Mouse (Mus musculus) intestine, postnatal 0 days (tissue): ENCODE measurements around the gene P2rx1. TPM values are rescaled to one million over a fixed set of nuclear protein-coding genes. Genes with fewer than 3 reads are reported as not detected.

ENCODE experiments used
- ATAC-seq: fragments of 200-750 bp; cut with Nextera tagmentation; 2 replicates; pipeline ENCODE4 v1.8.0; 2017; ENCODE audit warnings: mild to moderate bottlenecking, moderate TSS enrichment, moderate library complexity
- H3K27ac ChIP-seq: fragments of 300-500 bp; sonication (generic); 2 replicates; pipeline ENCODE4 v1.5.1; 2014; ENCODE audit warnings: mild to moderate bottlenecking, low read depth, low read length, moderate library complexity
- H3K27me3 ChIP-seq: fragments of 300-500 bp; sonication (generic); replicated peaks from 2 replicates; pipeline ENCODE4 v1.6.1; 2014; ENCODE audit warnings: low read length, mixed read lengths; ENCODE audit not compliant: control insufficient read depth, insufficient read depth
- H3K36me3 ChIP-seq: fragments of 300-500 bp; sonication (generic); 2 replicates; pipeline ENCODE4 v1.6.1; 2014; ENCODE audit warnings: mild to moderate bottlenecking, moderate library complexity; ENCODE audit not compliant: control insufficient read depth, insufficient read depth
- H3K4me1 ChIP-seq: fragments of 300-500 bp; sonication (generic); replicated peaks from 2 replicates; pipeline ENCODE4 v1.6.1; 2014; ENCODE audit warnings: antibody characterized with exemption, low read length, mixed read lengths; ENCODE audit not compliant: control insufficient read depth, insufficient read depth
- H3K4me2 ChIP-seq: fragments of 300-500 bp; sonication (generic); replicated peaks from 2 replicates; pipeline ENCODE4 v1.6.1; 2014; ENCODE audit warnings: low read depth, mild to moderate bottlenecking, moderate library complexity
- H3K4me3 ChIP-seq: fragments of 300-500 bp; sonication (generic); 2 replicates; pipeline ENCODE4 v1.5.1; 2014; ENCODE audit warnings: low read depth, low read length
- H3K9ac ChIP-seq: fragments of 300-500 bp; sonication (generic); 2 replicates; pipeline ENCODE4 v1.6.1; 2014; ENCODE audit warnings: mild to moderate bottlenecking, low read depth, low read length
- H3K9me3 ChIP-seq: fragments of 300-500 bp; sonication (generic); 2 replicates; pipeline ENCODE4 v1.6.1; 2016; ENCODE audit warnings: mixed run types; ENCODE audit not compliant: control insufficient read depth
- CTCF ChIP-seq: sonication (generic); IDR thresholded peaks from 2 replicates; pipeline ENCODE4 v1.5.1; 2016; ENCODE audit warnings: low read depth, mild to moderate bottlenecking, control low read depth, antibody characterized with exemption, moderate library complexity
- WGBS: fragments of 180-500 bp; shearing (Covaris S2); extraction: QIAGEN DNeasy Blood & Tissue Kit; methylation state at CpG from one replicate; pipeline ENCODE4 v1.1.7; 2014; 5-methylcytosine and 5-hydroxymethylcytosine counted together
- microRNA-seq: library from miRNA; unstranded; fragments of <30 nt; microRNA quantifications from one replicate; pipeline ENCODE4, GENCODE M21; 2016
- polyA plus RNA-seq: library from polyadenylated mRNA; unstranded; fragments of >200 nt; fragmentation: Nextera tagmentation; extraction: Ambion mirVana; gene quantifications from 2 replicates; pipeline ENCODE4 v1.2.1, GENCODE M21; 2015

The P2rx1 gene
- polyA plus RNA-seq, 1 experiment from 2014 or later: 3.4 TPM

GRCm38 (mm10) chr11:73061413-73061812 lies 62.5 kb downstream of the P2rx1 start:
- WGBS: 91% methylated on average over 3 of the region's 3 CpGs
- no peak overlapping the region for H3K27ac ChIP-seq
- H3K9ac ChIP-seq: no peak overlapping the region
- H3K4me1 ChIP-seq: no peaks in the 10 kb centered on the region
- ATAC-seq: no peak
- peaks cover 41% of the 10 kb centered on the region for H3K36me3 ChIP-seq
- H3K4me2 ChIP-seq: no peak overlapping the region
- TF ChIP-seq CTCF: no peak
- no peak overlapping the region for H3K4me3 ChIP-seq
- no peaks in the 10 kb centered on the region for H3K9me3 ChIP-seq
- H3K27me3 ChIP-seq: no peaks in the 10 kb centered on the region

Small RNAs within 50 kb of the gene (microRNA-seq; reads per million reads assigned to microRNA genes)
- gene Gm44467: not detected

Other genes starting within 250 kb of the P2rx1 start
- 3.1 and 4.0 TPM in 2 replicates for gene Cyb5d2, start 203.0 kb upstream of the P2rx1 start, polyA plus RNA-seq
- gene Zzef1, start 202.9 kb upstream of the P2rx1 start, polyA plus RNA-seq: 13.9 and 17.6 TPM in 2 replicates
- 16.2 and 16.7 TPM in 2 replicates for gene Atp2a3, start 37.9 kb upstream of the P2rx1 start, polyA plus RNA-seq
- 3.2 and 3.5 TPM in 2 replicates for gene Camkk1, start 19.9 kb downstream of the P2rx1 start, polyA plus RNA-seq
- gene Ncbp3, start 48.7 kb downstream of the P2rx1 start, polyA plus RNA-seq: 3.4 and 4.6 TPM in 2 replicates
- gene Itgae, start 91.5 kb downstream of the P2rx1 start, polyA plus RNA-seq: 0.30 and 0.31 TPM in 2 replicates
- gene Haspin, start 139.2 kb downstream of the P2rx1 start, polyA plus RNA-seq: 5.7 and 7.3 TPM in 2 replicates
- 0.04 and 0.08 TPM in 2 replicates for gene P2rx5, start 161.3 kb downstream of the P2rx1 start, polyA plus RNA-seq
- 114 and 120 TPM in 2 replicates for gene Emc6, start 177.9 kb downstream of the P2rx1 start, polyA plus RNA-seq
- 215 and 217 TPM in 2 replicates for gene Tax1bp3, start 178.0 kb downstream of the P2rx1 start, polyA plus RNA-seq
- 46.8 and 53.2 TPM in 2 replicates for gene Ctns, start 199.9 kb downstream of the P2rx1 start, polyA plus RNA-seq
- 21.3 and 26.3 TPM in 2 replicates for gene Shpk, start 200.4 kb downstream of the P2rx1 start, polyA plus RNA-seq
- 0.13 and 0.24 TPM in 2 replicates for gene Trpv1, start 235.2 kb downstream of the P2rx1 start, polyA plus RNA-seq